Mouse (Mus musculus) spleen, postnatal 36 days (tissue): Measurements from ENCODE around the gene Klb.
"Not testable (repeated sequence)": the region's sequence is repeated elsewhere in the genome, so short reads cannot be mapped to it uniquely, and the experiment has no call there.

Experiments
- DNase-seq, 2 experiments: peaks; one replicate each; pipeline ENCODE4 v3.0.0; 2022; ENCODE audit warnings: low spot score in 2 of 2, mixed read lengths in 1 of 2

Klb gene

GRCm38 (mm10) chr5:65348168-65348567 lies at the start of gene Klb:
Klb (plus strand) TSS chr5:65348314.
- no peak for DNase-seq

GRCm38 (mm10) chr5:65299623-65300022 lies 48.5 kb upstream of the Klb start:
- not testable (repeated sequence) for DNase-seq

GRCm38 (mm10) chr5:65300121-65300520 lies 48.0 kb upstream of the Klb start:
- DNase-seq: no peak

GRCm38 (mm10) chr5:65305516-65305915 lies 42.6 kb upstream of the Klb start:
- no peak for DNase-seq

GRCm38 (mm10) chr5:65308208-65308607 lies 39.9 kb upstream of the Klb start:
- DNase-seq: no peak

- DNase-seq: peak in 1 of 2 experiments; percentile 25
Observed at GRCm38 (mm10) chr5:65308866-65309265, 39.2 kb upstream of the Klb start.

GRCm38 (mm10) chr5:65319176-65319575 lies 28.9 kb upstream of the Klb start:
- no peak for DNase-seq

- peak; percentile 76 to 78 for DNase-seq
Observed at GRCm38 (mm10) chr5:65322165-65322564, 25.9 kb upstream of the Klb start.

- DNase-seq: no peak
Observed at GRCm38 (mm10) chr5:65324271-65324670, 23.8 kb upstream of the Klb start.

GRCm38 (mm10) chr5:65324758-65325355 lies 23.3 kb upstream of the Klb start:
- DNase-seq: no peak

GRCm38 (mm10) chr5:65326212-65326611 lies 21.9 kb upstream of the Klb start:
- DNase-seq: peak; percentile 68 to 75

- DNase-seq: peak; percentile 56 to 57
Observed at GRCm38 (mm10) chr5:65329971-65330370, 18.1 kb upstream of the Klb start.

GRCm38 (mm10) chr5:65334788-65335187 lies 13.3 kb upstream of the Klb start:
- no peak for DNase-seq

- DNase-seq: peak; percentile 87 to 89
Observed at GRCm38 (mm10) chr5:65335298-65336074, 12.6 kb upstream of the Klb start, which contains the start of gene Rfc1. Rfc1 (minus strand) TSS chr5:65335670.

GRCm38 (mm10) chr5:65336075-65336355 lies 12.1 kb upstream of the Klb start:
- no peak for DNase-seq

- DNase-seq: no peak
Observed at GRCm38 (mm10) chr5:65338394-65338793, 9.7 kb upstream of the Klb start.

- DNase-seq: no peak
Observed at GRCm38 (mm10) chr5:65340167-65340566, 7.9 kb upstream of the Klb start.

GRCm38 (mm10) chr5:65350508-65350907 lies 2.4 kb downstream of the Klb start:
- DNase-seq: no peak

- no peak for DNase-seq
Observed at GRCm38 (mm10) chr5:65354097-65354496, 6.0 kb downstream of the Klb start.

GRCm38 (mm10) chr5:65354985-65355384 lies 6.9 kb downstream of the Klb start:
- no peak for DNase-seq

GRCm38 (mm10) chr5:65356851-65357250 lies 8.7 kb downstream of the Klb start:
- DNase-seq: peak in 1 of 2 experiments; percentile 26

GRCm38 (mm10) chr5:65357771-65358170 lies 9.7 kb downstream of the Klb start:
- no peak for DNase-seq

- no peak for DNase-seq
Observed at GRCm38 (mm10) chr5:65367837-65368236, 19.7 kb downstream of the Klb start.
